Mouse (Mus musculus): ENCODE measurements around the gene Galnt7. TPM values are rescaled to one million over a fixed set of nuclear protein-coding genes. Genes with fewer than 3 reads are reported as not detected.
A peak's percentile ranks its signal among the peaks of the same experiment; 100 is the strongest.
"Not testable (repeated sequence)": the region's sequence is repeated elsewhere in the genome, so short reads cannot be mapped to it uniquely, and the experiment has no call there.

Galnt7 gene
- polyA plus RNA-seq, 1 experiment from 2014 or later = 21.5 TPM

- no peak for ATAC-seq (replicated peaks; ENCODE audit: low FRiP score)
- Histone ChIP-seq H3K4me3 (replicated peaks) (no peak overlapping the region), H3K9ac (no peak overlapping the region), H3K36me3 (no peaks in the 10 kb centered on the region), H3K27ac (no peak overlapping the region), H3K9me3 (replicated peaks) (no peaks in the 10 kb centered on the region), H3K4me2 (no peak overlapping the region), H3K27me3 (no peaks in the 10 kb centered on the region), H3K4me1 (peaks cover 4% of the 10 kb centered on the region; the same call in 1 of the 2 replicates)
- WGBS = 96% methylated on average over 4 of the region's 4 CpGs
Measured at GRCm38 (mm10) chr8:57507556-57508063, 145.2 kb downstream of the Galnt7 start.

GRCm38 (mm10) chr8:57505500-57505899 lies 147.3 kb downstream of the Galnt7 start:
- not testable (repeated sequence) for H3K27ac ChIP-seq; H3K4me2 ChIP-seq; H3K9me3 ChIP-seq (replicated peaks); ATAC-seq (replicated peaks; ENCODE audit: low FRiP score); H3K4me1 ChIP-seq; H3K27me3 ChIP-seq; H3K9ac ChIP-seq; H3K4me3 ChIP-seq (replicated peaks); H3K36me3 ChIP-seq
- 74% methylated on average over 1 of the region's 1 CpGs for WGBS

- Histone ChIP-seq H3K9me3 (replicated peaks) (no peaks in the 10 kb centered on the region), H3K4me1 (peaks cover 3% of the 10 kb centered on the region; the same call in 1 of the 2 replicates), H3K4me2 (no peak overlapping the region), H3K9ac (no peak overlapping the region), H3K27me3 (no peaks in the 10 kb centered on the region), H3K4me3 (replicated peaks) (no peak overlapping the region), H3K27ac (no peak overlapping the region), H3K36me3 (no peaks in the 10 kb centered on the region)
- 51% methylated on average over 5 of the region's 5 CpGs for WGBS
- ATAC-seq (replicated peaks; ENCODE audit: low FRiP score) = no peak; the same call in 1 of the 2 replicates
Measured at GRCm38 (mm10) chr8:57503641-57504040, 149.2 kb downstream of the Galnt7 start.

GRCm38 (mm10) chr8:57498847-57499511 lies 153.9 kb downstream of the Galnt7 start:
- H3K27ac ChIP-seq = no peak overlapping the region
- peaks cover 3% of the 10 kb centered on the region; the same call in 1 of the 2 replicates for H3K4me1 ChIP-seq
- no peaks in the 10 kb centered on the region for H3K9me3 ChIP-seq (replicated peaks)
- H3K4me2 ChIP-seq = peak overlapping the region; percentile 22; the same call in 1 of the 2 replicates
- no peaks in the 10 kb centered on the region for H3K36me3 ChIP-seq
- ATAC-seq (replicated peaks; ENCODE audit: low FRiP score) = 0 out of 2 replicates have a peak, but pooled peaks have one; percentile 43
- 65% methylated on average over 17 of the region's 17 CpGs for WGBS
- H3K9ac ChIP-seq = no peak overlapping the region
- no peak overlapping the region for H3K4me3 ChIP-seq (replicated peaks)
- H3K27me3 ChIP-seq = no peaks in the 10 kb centered on the region

GRCm38 (mm10) chr8:57498494-57498846 lies 154.4 kb downstream of the Galnt7 start:
- Histone ChIP-seq H3K27me3 (no peaks in the 10 kb centered on the region), H3K27ac (no peak overlapping the region), H3K4me1 (peaks cover 3% of the 10 kb centered on the region; the same call in 1 of the 2 replicates), H3K36me3 (no peaks in the 10 kb centered on the region), H3K9me3 (replicated peaks) (no peaks in the 10 kb centered on the region), H3K4me2 (no peak overlapping the region; the same call in 1 of the 2 replicates), H3K4me3 (replicated peaks) (no peak overlapping the region), H3K9ac (no peak overlapping the region)
- WGBS = 77% methylated on average over 8 of the region's 8 CpGs
- ATAC-seq (replicated peaks; ENCODE audit: low FRiP score) = no peak

- no peak for ATAC-seq (replicated peaks; ENCODE audit: low FRiP score)
- H3K27ac ChIP-seq = no peak overlapping the region
- H3K9me3 ChIP-seq (replicated peaks) = no peaks in the 10 kb centered on the region
- 91% methylated on average over 4 of the region's 4 CpGs for WGBS
- H3K4me2 ChIP-seq = no peak overlapping the region
- H3K36me3 ChIP-seq = no peaks in the 10 kb centered on the region
- H3K4me1 ChIP-seq = 0 out of 2 replicates have a peak, but pooled peaks cover 2% of the 10 kb centered on the region
- no peaks in the 10 kb centered on the region for H3K27me3 ChIP-seq
- H3K9ac ChIP-seq = no peak overlapping the region
- H3K4me3 ChIP-seq (replicated peaks) = no peak overlapping the region
Measured at GRCm38 (mm10) chr8:57491873-57492272, 161.0 kb downstream of the Galnt7 start.

- no peak for ATAC-seq (replicated peaks; ENCODE audit: low FRiP score)
Measured at GRCm38 (mm10) chr8:57489896-57490295, 162.9 kb downstream of the Galnt7 start.

GRCm38 (mm10) chr8:57489366-57489765 lies 163.5 kb downstream of the Galnt7 start:
- Histone ChIP-seq H3K4me1 (peaks cover 9% of the 10 kb centered on the region), H3K4me3 (replicated peaks) (no peak overlapping the region), H3K4me2 (no peak overlapping the region), H3K36me3 (no peaks in the 10 kb centered on the region), H3K27ac (no peak overlapping the region), H3K9ac (no peak overlapping the region), H3K27me3 (no peaks in the 10 kb centered on the region), H3K9me3 (replicated peaks) (no peaks in the 10 kb centered on the region)
- ATAC-seq (replicated peaks; ENCODE audit: low FRiP score) = no peak
- WGBS = 91% methylated on average over 1 of the region's 1 CpGs

More at GRCm38 (mm10) chr8:57489896-57490295, 162.9 kb downstream of the Galnt7 start:
- Histone ChIP-seq H3K27ac (no peak overlapping the region), H3K9ac (no peak overlapping the region), H3K36me3 (no peaks in the 10 kb centered on the region), H3K9me3 (replicated peaks) (no peaks in the 10 kb centered on the region), H3K27me3 (no peaks in the 10 kb centered on the region), H3K4me3 (replicated peaks) (no peak overlapping the region), H3K4me1 (peaks cover 9% of the 10 kb centered on the region), H3K4me2 (no peak overlapping the region)

GRCm38 (mm10) chr8:57488312-57488765 lies 164.5 kb downstream of the Galnt7 start:
- Histone ChIP-seq H3K9ac (peak overlapping the region; percentile 55), H3K36me3 (peaks cover 3% of the 10 kb centered on the region; the same call in 1 of the 2 replicates), H3K27ac (peak overlapping the region; percentile 95), H3K9me3 (replicated peaks) (no peaks in the 10 kb centered on the region), H3K27me3 (no peaks in the 10 kb centered on the region), H3K4me1 (peaks cover 9% of the 10 kb centered on the region), H3K4me3 (replicated peaks) (peak overlapping the region; percentile 68), H3K4me2 (peak overlapping the region; percentile 90)
- WGBS = 0% methylated on average over 25 of the region's 25 CpGs
- ATAC-seq (replicated peaks; ENCODE audit: low FRiP score) = peak; percentile 37

- WGBS = under 1% methylated on average over 66 of the region's 66 CpGs
- Histone ChIP-seq H3K9ac (peak within 1 kb of the TSS; percentile 66), H3K27ac (peak within 1 kb of the TSS; percentile 97), H3K4me2 (peak within 1 kb of the TSS; percentile 90), H3K9me3 (replicated peaks) (no peaks in the 10 kb centered on the region), H3K36me3 (peaks cover 6% of the 10 kb centered on the region; the same call in 1 of the 2 replicates), H3K27me3 (no peaks in the 10 kb centered on the region), H3K4me1 (peaks cover 9% of the 10 kb centered on the region), H3K4me3 (replicated peaks) (peak within 1 kb of the TSS; percentile 68)
- ATAC-seq (replicated peaks; ENCODE audit: low FRiP score) = peak; percentile 97
Measured at GRCm38 (mm10) chr8:57487441-57488155, 165.2 kb downstream of the Galnt7 start, which contains the start of gene Sap30. Gene Sap30, minus strand, starts transcription at chr8:57487860.

GRCm38 (mm10) chr8:57486491-57487440 lies 166.1 kb downstream of the Galnt7 start:
- 2% methylated on average over 54 of the region's 54 CpGs for WGBS
- peaks cover 9% of the 10 kb centered on the region for H3K4me1 ChIP-seq
- ATAC-seq (replicated peaks; ENCODE audit: low FRiP score) = peak; percentile 63
- H3K9ac ChIP-seq = peak overlapping the region; percentile 66
- H3K36me3 ChIP-seq = peaks cover 13% of the 10 kb centered on the region
- peak overlapping the region; percentile 68 for H3K4me3 ChIP-seq (replicated peaks)
- H3K4me2 ChIP-seq = peak overlapping the region; percentile 90
- no peaks in the 10 kb centered on the region for H3K27me3 ChIP-seq
- H3K27ac ChIP-seq = peak overlapping the region; percentile 97
- H3K9me3 ChIP-seq (replicated peaks) = no peaks in the 10 kb centered on the region
